Mouse (Mus musculus) stomach, embryonic 16.5 days (tissue): ENCODE measurements around the gene Fbxo41. TPM values are rescaled to one million over a fixed set of nuclear protein-coding genes. Genes with fewer than 3 reads are reported as not detected.

Experiments used
- ATAC-seq: fragments of 200-750 bp; cut with Nextera tagmentation; 2 replicates; pipeline ENCODE4 v1.8.0; 2017; ENCODE audit warnings: moderate number of reproducible peaks, moderate TSS enrichment; ENCODE audit not compliant: insufficient read depth, low FRiP score
- H3K27ac ChIP-seq: fragments of 300-500 bp; sonication (generic); 2 replicates; pipeline ENCODE4 v1.5.1; 2014; ENCODE audit warnings: low read length
- H3K27me3 ChIP-seq: fragments of 300-500 bp; sonication (generic); 2 replicates; pipeline ENCODE4 v1.6.1; 2014; ENCODE audit warnings: low read length, control low read depth, mixed read lengths; ENCODE audit not compliant: control insufficient read depth, insufficient read depth
- H3K36me3 ChIP-seq: fragments of 300-500 bp; sonication (generic); 2 replicates; pipeline ENCODE4 v1.6.1; 2014; ENCODE audit warnings: low read length; ENCODE audit not compliant: control insufficient read depth, insufficient read depth
- H3K4me1 ChIP-seq: fragments of 300-500 bp; sonication (generic); 2 replicates; pipeline ENCODE4 v1.6.1; 2014; ENCODE audit warnings: low read length, control low read depth, mixed read lengths; ENCODE audit not compliant: control insufficient read depth, insufficient read depth
- H3K4me2 ChIP-seq: fragments of 300-500 bp; sonication (generic); 2 replicates; pipeline ENCODE4 v1.6.1; 2014; ENCODE audit warnings: low read depth, low read length, mixed read lengths
- H3K4me3 ChIP-seq: fragments of 300-500 bp; sonication (generic); replicated peaks from 2 replicates; pipeline ENCODE4 v1.5.1; 2014; ENCODE audit warnings: mild to moderate bottlenecking, low read length
- H3K9ac ChIP-seq: fragments of 300-500 bp; sonication (generic); 2 replicates; pipeline ENCODE4 v1.6.1; 2014; ENCODE audit warnings: low read length
- H3K9me3 ChIP-seq: fragments of 300-500 bp; sonication (generic); replicated peaks from 2 replicates; pipeline ENCODE4 v1.6.1; 2016; ENCODE audit warnings: low read length, control low read depth; ENCODE audit not compliant: control insufficient read depth
- WGBS: fragments of 180-500 bp; shearing (Covaris S2); extraction: QIAGEN DNeasy Blood & Tissue Kit; methylation state at CpG from one replicate; pipeline ENCODE4 v1.1.7; 2014; 5-methylcytosine and 5-hydroxymethylcytosine counted together
- polyA plus RNA-seq: library from polyadenylated mRNA; unstranded; fragments of >200 nt; fragmentation: Nextera tagmentation; extraction: Ambion mirVana; gene quantifications from 2 replicates; pipeline ENCODE4 v1.2.1, GENCODE M21; 2015

The Fbxo41 gene
- 0.17 and 0.22 TPM in 2 replicates for polyA plus RNA-seq

DNA sequence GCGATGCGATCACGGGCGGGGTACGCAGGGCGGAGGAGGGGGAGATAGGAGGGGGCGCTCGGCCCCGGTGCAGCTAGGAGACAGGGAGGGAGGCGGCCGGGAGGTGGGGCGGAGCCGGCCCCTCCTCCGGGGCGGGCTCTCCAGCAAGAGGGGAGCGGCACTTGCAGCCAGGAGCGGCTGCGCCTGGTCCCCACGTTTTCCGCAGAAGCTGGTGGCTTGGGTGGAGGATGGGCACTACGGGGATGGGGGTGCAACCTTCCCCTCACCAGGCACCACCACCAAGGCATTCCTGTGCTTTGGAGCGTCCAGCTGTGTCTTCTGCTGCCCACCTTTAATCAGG is at the start of gene Fbxo41:
Gene Fbxo41, minus strand, starts transcription at position 84 of the 340 bp plus-strand sequence.
- H3K9me3 ChIP-seq = no peaks in the 10 kb centered on the region
- H3K4me3 ChIP-seq = peak within 1 kb of the TSS; percentile 75
- peaks cover 11% of the 10 kb centered on the region; the same call in 1 of the 2 replicates for H3K27me3 ChIP-seq
- peak; percentile 48; the same call in 1 of the 2 replicates for ATAC-seq
- H3K9ac ChIP-seq = peak within 1 kb of the TSS; percentile 73
- H3K36me3 ChIP-seq = no peaks in the 10 kb centered on the region
- 2% methylated on average over 20 of the region's 22 CpGs for WGBS
- H3K4me1 ChIP-seq = no peaks in the 10 kb centered on the region; the same call in 1 of the 2 replicates
- peak within 1 kb of the TSS; percentile 91 for H3K4me2 ChIP-seq
- H3K27ac ChIP-seq = no peak within 1 kb of the TSS

DNA sequence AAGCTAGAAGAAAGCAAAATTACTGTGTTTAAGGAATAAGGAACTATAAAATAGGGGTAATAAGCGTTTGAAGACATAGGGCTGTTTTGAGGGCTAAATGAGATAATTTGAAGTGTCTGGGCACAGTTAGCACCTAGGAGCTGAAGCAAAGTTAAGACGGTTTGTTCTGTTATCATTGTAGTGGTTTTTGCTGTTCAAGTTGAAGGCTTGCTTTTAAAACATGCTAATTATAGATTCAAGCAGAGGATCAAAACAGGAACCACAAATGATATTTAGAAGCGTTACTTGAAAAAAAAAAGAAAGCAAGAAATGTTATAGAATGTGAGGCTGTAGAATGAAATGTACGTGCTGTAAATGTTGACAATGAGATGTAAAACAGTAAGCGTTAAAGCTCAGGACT is 44.8 kb upstream of the Fbxo41 start:
- Histone ChIP-seq H3K9me3 (no peaks in the 10 kb centered on the region), H3K4me2 (no peak overlapping the region), H3K27me3 (no peaks in the 10 kb centered on the region), H3K4me3 (no peak overlapping the region), H3K36me3 (no peaks in the 10 kb centered on the region), H3K4me1 (no peaks in the 10 kb centered on the region), H3K9ac (no peak overlapping the region), H3K27ac (no peak overlapping the region)
- no peak for ATAC-seq
- WGBS = 83% methylated on average over 5 of the region's 5 CpGs

DNA sequence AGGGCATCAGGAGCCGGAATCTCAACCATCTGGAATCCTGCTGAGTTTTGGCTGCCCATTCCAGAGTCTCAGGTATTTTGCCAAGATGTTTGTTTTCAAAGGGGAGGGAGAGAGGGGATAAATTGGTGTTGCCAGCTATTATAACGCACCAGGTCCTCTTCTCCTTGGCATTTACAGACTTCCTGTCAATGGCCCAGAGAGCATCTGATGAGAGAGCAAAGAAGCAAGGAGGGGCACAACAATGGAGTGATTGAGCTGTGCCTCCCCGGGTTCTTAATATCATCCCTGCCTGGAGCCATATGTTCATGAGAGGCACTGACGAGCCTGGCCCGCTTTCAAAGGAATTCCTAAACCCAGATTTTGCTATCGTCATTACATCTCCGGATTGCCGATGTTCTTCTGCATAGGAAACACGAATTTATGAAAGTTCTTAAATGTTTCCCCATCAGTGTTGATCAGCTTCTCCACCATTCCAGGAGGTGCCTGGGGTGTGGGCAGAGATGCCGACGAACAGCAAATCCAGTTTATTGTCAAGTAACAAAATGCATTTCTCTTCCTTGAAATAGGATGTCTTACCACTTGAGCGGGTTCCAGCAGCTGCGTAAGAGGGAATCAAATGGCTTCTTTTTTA is 41.6 kb upstream of the Fbxo41 start:
- 72% methylated on average over 13 of the region's 13 CpGs for WGBS
- Histone ChIP-seq H3K27ac (no peak overlapping the region), H3K4me1 (no peaks in the 10 kb centered on the region), H3K4me3 (no peak overlapping the region), H3K4me2 (no peak overlapping the region), H3K9me3 (no peaks in the 10 kb centered on the region), H3K36me3 (no peaks in the 10 kb centered on the region), H3K27me3 (no peaks in the 10 kb centered on the region), H3K9ac (no peak overlapping the region)
- ATAC-seq = no peak

DNA sequence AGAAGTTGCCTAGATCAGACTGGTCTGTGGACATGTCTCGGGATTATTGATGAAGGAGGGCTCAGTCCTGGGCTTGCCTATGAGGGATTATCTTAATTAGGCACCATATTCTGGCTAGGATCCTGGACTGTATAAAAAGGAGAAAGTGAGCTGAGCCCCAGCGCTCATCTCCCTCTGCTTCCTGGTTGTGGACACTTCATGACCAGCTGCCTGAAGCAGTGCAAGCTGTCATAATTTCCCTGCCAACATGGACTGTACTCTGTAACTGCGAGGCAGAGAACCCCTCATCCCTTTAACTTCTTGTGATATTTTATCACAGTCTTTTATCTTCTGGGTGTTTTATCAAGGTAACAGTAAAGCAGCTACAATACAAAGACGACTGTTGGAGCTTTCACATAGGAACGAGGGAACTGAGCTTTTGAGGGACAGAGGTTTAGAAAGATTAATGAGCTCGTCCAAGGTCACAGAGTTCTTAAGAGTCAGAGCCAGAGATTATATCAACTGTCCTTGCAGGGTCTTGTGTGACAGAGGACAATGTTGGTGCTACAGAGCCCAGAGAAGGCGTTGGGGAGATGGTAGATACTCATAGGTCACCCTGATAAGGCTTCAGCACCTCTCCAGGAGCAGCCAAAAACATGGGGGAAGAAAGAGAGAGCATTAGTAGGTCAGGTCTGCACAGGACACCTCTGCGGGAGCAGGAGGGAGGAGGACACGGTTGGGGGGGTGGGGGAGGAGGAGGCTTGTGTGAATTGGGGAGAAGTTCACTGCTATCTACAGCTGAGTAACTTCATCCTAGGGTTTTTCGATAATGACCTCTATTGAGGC is 40.8 kb upstream of the Fbxo41 start:
- H3K9ac ChIP-seq = no peak overlapping the region
- H3K9me3 ChIP-seq = no peaks in the 10 kb centered on the region
- H3K27me3 ChIP-seq = no peaks in the 10 kb centered on the region
- H3K4me1 ChIP-seq = no peaks in the 10 kb centered on the region
- no peak overlapping the region for H3K4me2 ChIP-seq
- H3K27ac ChIP-seq = no peak overlapping the region
- no peak overlapping the region for H3K4me3 ChIP-seq
- no peaks in the 10 kb centered on the region for H3K36me3 ChIP-seq
- WGBS = 68% methylated on average over 10 of the region's 10 CpGs
- no peak for ATAC-seq

DNA sequence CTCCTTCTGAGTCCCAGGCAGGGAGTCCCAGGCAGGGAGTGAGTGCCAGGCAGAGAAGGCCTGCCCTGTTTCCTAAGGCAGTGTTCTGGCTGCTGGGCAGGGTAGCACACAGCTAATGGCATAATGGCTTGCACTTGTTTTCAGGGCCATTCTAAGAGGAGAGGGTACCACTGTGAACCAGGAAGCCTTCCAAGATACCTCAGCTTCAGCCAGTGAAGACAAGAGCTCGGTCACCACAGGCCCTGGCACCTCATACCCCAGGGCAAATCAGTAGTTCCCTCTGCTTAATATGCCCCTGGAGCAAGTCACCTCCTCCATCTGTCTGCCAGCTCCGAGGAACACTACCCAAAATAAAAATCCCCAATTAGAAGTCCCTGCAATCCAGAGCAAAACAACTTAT is 20.0 kb upstream of the Fbxo41 start:
- Histone ChIP-seq H3K4me1 (no peaks in the 10 kb centered on the region), H3K4me3 (no peak overlapping the region), H3K27me3 (no peaks in the 10 kb centered on the region), H3K36me3 (no peaks in the 10 kb centered on the region), H3K9ac (no peak overlapping the region), H3K9me3 (no peaks in the 10 kb centered on the region), H3K4me2 (no peak overlapping the region), H3K27ac (no peak overlapping the region)
- no peak for ATAC-seq
- WGBS = 78% methylated on average over 2 of the region's 2 CpGs

DNA sequence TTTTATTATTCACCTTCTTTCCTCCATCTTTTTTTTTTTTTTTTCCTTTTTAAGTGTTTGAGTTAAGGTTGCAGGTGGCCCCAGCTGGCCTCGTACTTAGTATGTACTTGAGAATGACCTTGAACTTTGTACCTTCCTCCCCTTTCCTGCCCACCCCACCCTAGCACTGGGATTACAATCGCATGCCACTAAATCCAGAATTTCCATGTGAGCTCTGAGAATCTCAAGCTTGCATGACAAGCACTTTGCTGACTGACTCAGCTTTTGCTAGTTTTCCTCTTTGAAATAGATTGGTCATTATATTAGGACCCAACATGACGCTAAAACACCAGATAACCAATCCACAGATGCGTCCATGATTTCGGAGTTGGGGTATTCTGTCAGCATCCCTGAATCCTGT is 19.2 kb upstream of the Fbxo41 start:
- ATAC-seq = no peak
- H3K27me3 ChIP-seq = no peaks in the 10 kb centered on the region
- no peak overlapping the region for H3K27ac ChIP-seq
- H3K4me3 ChIP-seq = no peak overlapping the region
- no peak overlapping the region for H3K9ac ChIP-seq
- no peaks in the 10 kb centered on the region for H3K36me3 ChIP-seq
- H3K4me1 ChIP-seq = no peaks in the 10 kb centered on the region
- H3K9me3 ChIP-seq = no peaks in the 10 kb centered on the region
- no peak overlapping the region for H3K4me2 ChIP-seq
- 85% methylated on average over 5 of the region's 5 CpGs for WGBS

DNA sequence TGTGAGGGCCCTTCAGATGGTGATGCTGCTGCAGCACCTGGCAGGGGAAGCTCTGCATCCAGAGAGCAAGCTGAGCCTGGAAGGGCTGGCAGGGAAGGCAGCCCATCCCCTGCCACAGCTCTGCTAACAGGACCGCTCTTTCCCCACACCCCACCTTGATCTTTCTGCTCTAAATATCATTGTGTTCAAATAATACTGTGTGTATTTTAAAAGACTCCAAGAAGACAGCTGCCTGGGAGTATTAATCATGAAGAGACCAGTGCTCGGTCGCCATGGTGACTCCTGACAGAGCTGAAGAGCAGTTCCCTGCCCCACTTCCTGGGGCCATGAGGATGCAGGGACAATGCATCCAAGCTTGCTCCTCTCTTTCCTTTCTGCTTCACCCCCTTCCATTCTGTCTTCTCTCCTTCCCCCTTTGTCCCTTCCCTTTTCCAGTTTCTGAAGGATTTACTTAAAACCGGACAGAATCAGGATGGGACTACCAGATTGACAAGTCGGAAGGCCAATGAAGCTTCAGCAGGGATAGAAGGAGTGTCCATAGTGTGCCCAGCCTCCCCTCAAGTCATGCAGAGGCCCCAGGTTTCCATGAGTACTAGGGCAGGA is 15.4 kb upstream of the Fbxo41 start:
- 37% methylated on average over 5 of the region's 5 CpGs for whole genome bisulfite sequencing
- Histone ChIP-seq H3K4me1 (peaks cover 2% of the 10 kb centered on the region), H3K4me3 (no peak overlapping the region), H3K27ac (no peak overlapping the region), H3K27me3 (peaks cover 23% of the 10 kb centered on the region), H3K9me3 (no peaks in the 10 kb centered on the region), H3K9ac (no peak overlapping the region), H3K4me2 (no peak overlapping the region), H3K36me3 (no peaks in the 10 kb centered on the region)
- ATAC-seq = no peak

DNA sequence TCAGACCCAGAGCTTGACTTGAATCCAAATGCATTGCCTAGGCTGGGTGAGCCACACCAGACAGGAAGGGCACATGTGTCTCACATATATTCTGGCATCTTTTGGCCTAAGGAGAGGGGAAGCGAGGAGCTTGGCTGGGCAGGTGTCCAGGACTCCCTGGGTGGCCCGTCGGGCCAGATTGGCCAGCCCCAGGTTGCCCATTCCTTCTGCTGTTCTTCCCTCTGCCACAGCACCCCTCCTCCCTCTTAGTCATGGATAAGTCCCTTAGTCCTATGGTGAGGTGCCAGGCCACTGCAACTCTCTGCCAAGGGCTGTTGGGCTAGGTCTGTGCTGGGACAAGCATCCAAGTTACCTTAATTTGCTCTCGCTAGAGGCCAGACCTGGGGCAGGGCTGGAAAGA is 13.1 kb upstream of the Fbxo41 start:
- Histone ChIP-seq H3K4me2 (no peak overlapping the region), H3K4me1 (peaks cover 14% of the 10 kb centered on the region), H3K9me3 (no peaks in the 10 kb centered on the region), H3K27me3 (peaks cover 46% of the 10 kb centered on the region), H3K27ac (no peak overlapping the region), H3K4me3 (no peak overlapping the region), H3K36me3 (no peaks in the 10 kb centered on the region), H3K9ac (no peak overlapping the region)
- WGBS = 71% methylated on average over 4 of the region's 4 CpGs
- ATAC-seq = no peak

DNA sequence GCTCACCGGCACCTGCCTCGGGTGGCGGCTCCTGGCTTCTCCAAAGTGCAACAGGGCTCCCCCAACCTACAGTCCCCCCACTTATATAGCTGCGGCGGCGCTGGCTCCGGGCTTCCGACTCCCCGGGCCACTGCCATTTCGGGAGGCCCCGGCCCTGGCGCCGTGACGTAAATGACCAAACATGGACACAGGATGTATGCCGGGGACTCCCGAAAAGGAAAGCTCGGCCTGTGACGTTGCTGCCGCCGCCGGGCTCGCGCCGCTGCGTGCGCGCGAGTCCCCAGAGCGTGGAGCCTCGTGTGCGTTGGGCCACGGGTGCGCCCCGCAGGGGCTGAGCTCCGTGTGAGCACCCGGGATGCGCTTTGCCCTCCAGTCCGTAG is 10.7 kb upstream of the Fbxo41 start, which contains the start of gene Egr4:
Gene Egr4, minus strand, starts transcription at position 59 of the 380 bp plus-strand sequence.
- no peak within 1 kb of the TSS for H3K27ac ChIP-seq
- H3K4me2 ChIP-seq = peak within 1 kb of the TSS; percentile 83
- no peaks in the 10 kb centered on the region for H3K36me3 ChIP-seq
- peaks cover 50% of the 10 kb centered on the region for H3K27me3 ChIP-seq
- H3K4me1 ChIP-seq = peaks cover 14% of the 10 kb centered on the region
- no peak within 1 kb of the TSS for H3K9ac ChIP-seq
- no peaks in the 10 kb centered on the region for H3K9me3 ChIP-seq
- H3K4me3 ChIP-seq = peak within 1 kb of the TSS; percentile 52
- peak; percentile 49; the same call in 1 of the 2 replicates for ATAC-seq
- WGBS = under 1% methylated on average over 38 of the region's 38 CpGs
